Mouse (Mus musculus): ENCODE data around the gene Scamp2.

DNA sequence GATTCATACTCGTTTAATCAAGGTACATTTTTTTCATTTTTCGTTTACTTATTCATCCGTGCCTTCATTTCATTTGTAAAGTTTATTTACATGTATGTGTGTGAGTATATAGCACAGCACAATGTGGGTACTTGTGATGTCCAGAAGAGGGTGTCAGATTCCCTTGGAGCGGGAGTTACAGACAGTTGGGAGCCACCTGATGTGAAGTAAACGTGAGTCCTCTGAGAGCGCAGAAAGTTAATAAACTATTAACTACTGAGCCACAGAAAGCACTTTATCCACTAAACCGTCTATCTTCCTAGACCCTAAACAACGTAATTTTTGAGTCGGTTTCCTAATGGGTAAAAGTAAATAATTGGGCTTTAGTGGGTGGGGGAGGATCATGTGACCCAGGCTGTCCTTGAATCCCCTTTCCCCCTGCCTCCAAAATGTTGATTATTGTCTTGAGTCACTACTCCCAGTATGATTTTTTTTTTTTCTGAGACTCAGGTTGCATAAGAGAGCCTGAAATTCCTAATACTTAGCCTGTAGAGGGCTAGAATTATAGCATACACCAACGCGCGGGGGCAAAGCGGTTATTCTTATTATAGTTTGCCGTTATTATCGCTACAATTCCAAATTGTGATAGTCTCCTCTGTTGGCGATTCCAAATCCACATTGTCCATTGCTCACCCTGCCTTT is 40.2 kb upstream of the Scamp2 start:
- TF ChIP-seq CTCF (IDR thresholded peaks at IDR 0.05; ENCODE audit: borderline replicate concordance, insufficient read depth, low read depth, low read length), result 0 out of 2 replicates have a peak, but pooled peaks have one; percentile 16
- TF ChIP-seq POLR2A (IDR thresholded peaks at IDR 0.05; ENCODE audit: borderline replicate concordance, insufficient read depth, low read length), result no peak
